Mouse (Mus musculus) gonadal fat pad, adult 2 months (tissue): ENCODE results near the gene Mtnr1b. TPM values are rescaled to one million over a fixed set of nuclear protein-coding genes. Genes with fewer than 3 reads are reported as not detected.
A peak's percentile ranks its signal among the peaks of the same experiment; 100 is the strongest.
"Not testable (repeated sequence)": the region's sequence is repeated elsewhere in the genome, so short reads cannot be mapped to it uniquely, and the experiment has no call there.

ENCODE experiments used
- DNase-seq: peaks from one replicate; pipeline ENCODE4 v3.0.0-alpha.2; 2012; ENCODE audit warnings: low read depth
- polyA plus RNA-seq: library from polyadenylated mRNA; depleted of rRNA; stranded (reverse); fragments of >200 nt; gene quantifications from 2 replicates; pipeline ENCODE4 v1.2.3, GENCODE M21; 2012; rRNA removed

The Mtnr1b gene
- polyA plus RNA-seq = not detected in 2 replicates

- no peak for DNase-seq
These were observed at the start of gene Mtnr1b for GRCm38 (mm10) chr9:15874506-15875160. Mtnr1b (minus strand) TSS chr9:15874556.

- no peak for DNase-seq
These were observed 45.9 kb upstream of the Mtnr1b start for GRCm38 (mm10) chr9:15920271-15920670.

GRCm38 (mm10) chr9:15919373-15920005 is 45.1 kb upstream of the Mtnr1b start:
- no peak for DNase-seq

DNA sequence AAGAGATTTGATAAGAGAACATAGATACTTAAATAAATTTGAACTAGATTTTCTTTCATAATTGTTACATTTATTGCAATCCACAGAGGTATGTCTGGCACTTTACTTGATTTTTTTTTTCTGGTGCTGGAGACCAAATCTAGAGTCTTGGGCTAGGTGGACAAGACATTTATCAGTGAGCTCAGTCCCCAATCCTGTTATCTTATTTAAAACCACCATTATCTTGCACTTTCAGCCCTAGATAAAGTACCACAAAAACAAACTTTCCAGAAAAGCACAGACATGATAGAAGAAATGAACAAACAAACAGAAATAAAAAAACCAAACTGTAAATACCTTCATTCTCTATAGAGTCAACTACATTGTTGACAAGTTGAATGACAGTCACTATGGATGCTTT is 42.2 kb upstream of the Mtnr1b start:
- no peak for DNase-seq

GRCm38 (mm10) chr9:15912735-15913134 is 38.4 kb upstream of the Mtnr1b start:
- DNase-seq = no peak

DNA sequence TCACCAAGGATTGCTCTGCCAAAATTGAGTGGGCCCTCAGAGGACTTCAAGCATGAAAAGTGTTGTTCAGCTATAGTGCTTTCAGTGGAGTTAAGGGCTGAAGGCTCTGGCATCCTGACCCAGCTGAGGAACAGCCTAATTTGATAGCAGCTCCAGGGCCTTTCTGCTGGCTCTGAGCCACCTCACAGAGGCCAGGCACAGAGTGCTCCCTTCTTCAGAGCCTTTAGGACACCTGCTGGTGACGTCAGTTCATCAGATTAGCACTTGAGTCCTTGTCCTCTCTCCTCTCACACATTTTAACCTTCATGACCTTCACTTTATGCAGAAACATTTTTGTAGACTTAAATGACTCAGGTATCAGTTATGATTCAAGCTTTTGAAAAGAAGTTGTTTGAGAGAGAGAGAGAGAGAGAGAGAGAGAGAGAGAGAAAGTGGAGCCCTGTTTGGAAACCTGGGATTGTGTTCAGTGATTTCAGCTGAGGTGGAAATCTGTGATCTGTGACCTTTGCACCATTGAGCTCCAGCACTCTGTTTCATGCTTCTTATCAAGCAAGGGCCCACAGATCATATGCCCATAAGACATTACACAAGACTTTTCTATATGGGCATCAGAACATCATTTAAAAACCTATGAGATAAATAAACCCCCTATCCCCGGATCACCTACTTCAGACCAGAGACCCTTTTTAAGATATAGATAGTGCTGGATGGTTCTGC is 35.2 kb upstream of the Mtnr1b start:
- DNase-seq = no peak

- no peak for DNase-seq
These were observed 29.8 kb upstream of the Mtnr1b start for GRCm38 (mm10) chr9:15903948-15904750.

- DNase-seq = no peak
These were observed 23.8 kb upstream of the Mtnr1b start for GRCm38 (mm10) chr9:15898112-15898511.

- no peak for DNase-seq
These were observed 12.4 kb upstream of the Mtnr1b start for GRCm38 (mm10) chr9:15886756-15887155.

GRCm38 (mm10) chr9:15880754-15881153 is 6.4 kb upstream of the Mtnr1b start:
- no peak for DNase-seq

DNA sequence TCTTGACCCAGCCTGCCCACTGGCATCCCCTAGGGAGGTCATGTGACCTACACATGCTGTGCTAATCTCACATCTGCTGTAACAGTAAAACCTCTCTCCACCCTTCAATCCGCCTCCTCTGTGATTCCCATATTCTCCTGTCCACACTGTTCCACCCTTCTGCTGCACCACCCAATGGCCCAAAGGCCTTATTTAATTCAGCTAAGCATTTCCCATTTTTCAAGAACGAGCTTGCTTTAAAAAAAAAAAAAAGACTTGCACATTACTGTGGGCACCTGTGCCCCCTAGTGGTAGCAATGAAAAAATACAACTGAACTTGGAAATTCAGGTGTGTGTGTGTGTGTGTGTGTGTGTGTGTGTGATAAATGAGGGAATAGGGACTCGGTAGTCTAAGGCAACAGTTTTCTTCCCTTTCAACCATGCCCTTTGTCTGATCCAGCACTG is 5.8 kb upstream of the Mtnr1b start:
- DNase-seq = no peak

GRCm38 (mm10) chr9:15870013-15870412 is 4.3 kb downstream of the Mtnr1b start:
- no peak for DNase-seq

DNA sequence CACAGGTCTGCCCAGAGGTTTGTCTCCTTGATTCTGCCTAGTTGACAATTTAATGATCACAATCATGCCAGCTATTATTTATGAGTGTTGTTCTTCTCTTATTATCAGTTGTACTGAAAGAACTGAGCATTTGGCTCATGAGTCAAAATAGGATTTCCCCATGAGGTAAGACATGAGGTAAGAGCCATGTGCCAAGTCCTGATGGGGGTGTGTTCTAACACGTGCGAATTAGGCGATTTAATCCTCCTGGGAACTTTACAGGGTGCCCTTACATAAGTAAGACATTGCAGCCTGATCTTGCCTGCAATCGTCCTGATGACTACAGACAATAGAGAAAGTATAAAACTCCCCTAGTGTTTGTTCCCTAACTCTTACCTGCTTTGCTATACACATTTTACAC is 4.9 kb downstream of the Mtnr1b start:
- peak; percentile 49 for DNase-seq

GRCm38 (mm10) chr9:15866280-15867072 is 7.9 kb downstream of the Mtnr1b start:
- no peak for DNase-seq

DNA sequence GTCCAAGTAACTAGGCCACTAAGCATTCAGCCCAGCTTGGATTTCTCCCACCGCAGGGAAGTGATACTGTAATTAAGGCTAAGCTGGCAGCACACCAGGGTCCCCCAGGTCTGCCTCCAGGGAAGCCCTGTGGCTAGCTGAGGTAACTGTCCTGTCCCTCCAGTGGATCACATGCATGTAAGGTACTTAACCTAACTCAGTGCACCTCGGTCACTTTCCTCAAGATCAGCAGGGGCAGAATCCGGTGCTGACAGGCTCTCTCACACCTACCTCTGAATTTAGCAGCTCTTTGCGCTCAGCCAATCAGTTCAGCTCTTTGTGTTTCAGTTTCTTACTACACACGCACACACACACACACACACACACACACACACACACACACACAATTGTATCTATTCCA is 13.0 kb downstream of the Mtnr1b start:
- DNase-seq = no peak

- DNase-seq = no peak
These were observed 23.6 kb downstream of the Mtnr1b start for GRCm38 (mm10) chr9:15850749-15851148.

GRCm38 (mm10) chr9:15845390-15845789 is 29.0 kb downstream of the Mtnr1b start:
- no peak for DNase-seq

DNA sequence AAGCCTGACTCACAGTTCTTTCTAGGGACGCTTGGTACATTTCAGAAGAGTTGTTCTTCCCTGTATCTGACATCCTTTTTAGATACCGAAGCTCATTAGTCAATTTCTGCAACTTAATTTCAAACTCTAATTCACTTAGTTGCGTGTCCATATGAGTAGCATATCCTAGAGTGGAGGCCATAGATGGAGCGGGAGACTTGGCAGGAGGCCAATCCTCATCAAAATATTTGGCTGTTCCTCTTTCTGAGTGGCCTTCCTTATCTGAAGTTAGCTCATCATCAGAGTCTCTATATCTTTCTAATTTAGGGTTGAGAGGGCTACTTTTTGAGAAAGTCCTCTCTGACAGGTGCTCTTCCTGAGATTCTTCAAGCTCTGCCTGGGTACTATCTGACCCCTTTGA is 29.4 kb downstream of the Mtnr1b start:
- not testable (repeated sequence) for DNase-seq

DNA sequence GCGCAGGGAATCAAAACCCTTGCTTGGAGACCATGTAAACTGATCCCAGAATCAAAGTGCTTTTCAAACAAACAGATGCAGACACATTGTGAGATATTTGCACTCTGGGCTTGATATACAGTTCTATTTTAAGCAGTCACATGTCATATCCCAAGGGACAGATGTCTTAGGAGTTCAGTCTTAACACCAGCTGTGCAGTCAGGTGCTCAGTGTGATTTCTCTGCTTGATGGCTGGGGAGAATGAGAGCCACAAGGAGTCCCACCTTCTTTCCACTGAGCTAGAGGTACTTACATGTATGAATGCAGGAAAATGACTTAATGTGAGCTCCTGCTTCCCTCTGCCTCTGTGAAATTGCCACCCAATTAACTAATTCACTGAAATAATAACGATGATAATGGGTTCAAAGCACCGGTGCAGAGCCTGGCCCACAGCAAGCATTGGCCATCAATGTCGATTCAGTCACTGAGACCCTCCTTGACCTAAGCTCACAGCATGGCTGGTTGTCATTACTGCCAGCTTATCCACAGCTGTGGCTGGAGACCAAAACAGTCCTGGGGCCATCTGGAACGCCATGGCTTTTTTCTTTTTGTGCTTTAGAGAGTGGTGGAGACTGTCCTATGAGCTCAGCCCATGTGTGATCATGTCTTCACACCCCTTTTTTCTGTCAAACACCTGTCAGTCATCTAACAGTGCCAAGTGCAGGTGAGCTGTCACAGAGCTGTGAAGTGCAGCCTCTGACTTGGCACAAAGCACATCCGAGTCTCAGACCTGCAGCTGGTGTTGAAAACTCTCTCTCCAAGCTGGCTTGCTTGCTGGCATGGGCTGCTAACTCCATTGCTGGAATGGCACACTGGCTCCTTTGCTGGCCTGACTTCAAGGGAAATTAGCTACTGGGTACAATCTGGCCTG is 61.1 kb downstream of the Mtnr1b start:
- DNase-seq = no peak

GRCm38 (mm10) chr9:15804296-15804695 is 70.1 kb downstream of the Mtnr1b start:
- DNase-seq = no peak
